Comparison of ENCODE assay signal across 15 mouse cellular contexts in genomic region chr1:75393846-75394245, GRCm38 (mm10). TPM values are rescaled to one million over a fixed set of nuclear protein-coding genes. Genes with fewer than 3 reads are reported as not detected.
DNase-seq lines count a peak whose midpoint lies in the region; ATAC-seq and TF ChIP-seq lines count a peak whose summit lies in the region.
"Had no signal": no experiment of that assay in that cellular context is flagged by ENCODE, and none has a peak within 500 bp of the region (broad histone marks: within the 10 kb centered on the region; RNA-seq: fewer than 3 reads in every experiment).

No protein-coding gene starts in this region.

- H3K27me3 ChIP-seq in embryonic facial prominence, embryonic 12.5 days: peaks cover 14% of the 10 kb centered on the region
- peaks cover 25% of the 10 kb centered on the region for H3K27me3 ChIP-seq in embryonic facial prominence, embryonic 10.5 days (replicated peaks; ENCODE audit: low read depth, poor library complexity, severe bottlenecking)
- H3K27me3 ChIP-seq in heart, embryonic 16.5 days (ENCODE audit: control insufficient read depth, insufficient read depth, low read length): peaks cover 2% of the 10 kb centered on the region
- H3K27me3 ChIP-seq in embryonic facial prominence, embryonic 15.5 days: peaks cover 12% of the 10 kb centered on the region
- H3K27me3 ChIP-seq in kidney, embryonic 16.5 days (ENCODE audit: insufficient read depth, low read length): peaks cover 8% of the 10 kb centered on the region; the same call in 1 of the 2 replicates

- WGBS in embryonic facial prominence, embryonic 12.5 days: 93% methylated on average over 3 of the region's 3 CpGs
- 90% methylated on average over 3 of the region's 3 CpGs for WGBS in embryonic facial prominence, embryonic 10.5 days
- WGBS in heart, embryonic 16.5 days: 90% methylated on average over 3 of the region's 3 CpGs
- WGBS in embryonic facial prominence, embryonic 15.5 days: 92% methylated on average over 3 of the region's 3 CpGs
- WGBS in olfactory bulb, adult 2 months: 94% methylated on average over 3 of the region's 3 CpGs
- WGBS in kidney, embryonic 16.5 days: 89% methylated on average over 3 of the region's 3 CpGs

- no peak overlapping the region for H3K4me3 ChIP-seq in embryonic facial prominence, embryonic 12.5 days
- no peak overlapping the region for H3K4me3 ChIP-seq in embryonic facial prominence, embryonic 10.5 days
- no peak overlapping the region for H3K4me3 ChIP-seq in heart, embryonic 16.5 days (ENCODE audit: low read length)
- H3K4me3 ChIP-seq in embryonic facial prominence, embryonic 15.5 days (replicated peaks): no peak overlapping the region
- H3K4me3 ChIP-seq in olfactory bulb, adult 2 months (ENCODE audit: insufficient read depth, low read depth, low read length): no peak overlapping the region
- H3K4me3 ChIP-seq in kidney, embryonic 16.5 days (ENCODE audit: low read length): no peak overlapping the region
- H3K4me3 ChIP-seq: hindbrain, embryonic 12.5 days; liver, embryonic 13.5 days; midbrain, embryonic 12.5 days had no signal

- no peaks in the 10 kb centered on the region for H3K9me3 ChIP-seq in embryonic facial prominence, embryonic 12.5 days
- H3K9me3 ChIP-seq in embryonic facial prominence, embryonic 10.5 days: no peaks in the 10 kb centered on the region
- H3K9me3 ChIP-seq in heart, embryonic 16.5 days (replicated peaks; ENCODE audit: control insufficient read depth, low read length): no peaks in the 10 kb centered on the region
- H3K9me3 ChIP-seq in embryonic facial prominence, embryonic 15.5 days (replicated peaks): no peaks in the 10 kb centered on the region
- H3K9me3 ChIP-seq in kidney, embryonic 16.5 days (ENCODE audit: low read length): no peaks in the 10 kb centered on the region
- H3K9me3 ChIP-seq: G1E; hindbrain, embryonic 12.5 days; liver, embryonic 13.5 days; midbrain, embryonic 12.5 days had no signal

- no peak overlapping the region for H3K4me2 ChIP-seq in embryonic facial prominence, embryonic 12.5 days (replicated peaks)
- H3K4me2 ChIP-seq in heart, embryonic 16.5 days (ENCODE audit: low read depth, low read length): peak overlapping the region; percentile 31; the same call in 1 of the 2 replicates
- no peak overlapping the region for H3K4me2 ChIP-seq in embryonic facial prominence, embryonic 15.5 days (replicated peaks)
- H3K4me2 ChIP-seq in kidney, embryonic 16.5 days (replicated peaks; ENCODE audit: low read depth, low read length): no peak overlapping the region
- H3K4me2 ChIP-seq: hindbrain, embryonic 12.5 days; liver, embryonic 13.5 days; midbrain, embryonic 12.5 days had no signal

- 0 out of 2 replicates have a peak, but pooled peaks cover 14% of the 10 kb centered on the region for H3K36me3 ChIP-seq in embryonic facial prominence, embryonic 12.5 days
- H3K36me3 ChIP-seq in embryonic facial prominence, embryonic 10.5 days (replicated peaks): peaks cover 70% of the 10 kb centered on the region
- H3K36me3 ChIP-seq in heart, embryonic 16.5 days (ENCODE audit: control insufficient read depth, insufficient read depth): peaks cover 24% of the 10 kb centered on the region
- H3K36me3 ChIP-seq in embryonic facial prominence, embryonic 15.5 days: 0 out of 2 replicates have a peak, but pooled peaks cover 16% of the 10 kb centered on the region
- H3K36me3 ChIP-seq in kidney, embryonic 16.5 days (ENCODE audit: insufficient read depth, low read length): peaks cover 8% of the 10 kb centered on the region; the same call in 1 of the 2 replicates
- H3K36me3 ChIP-seq: G1E; liver, embryonic 13.5 days; midbrain, embryonic 12.5 days had no signal

- TF ChIP-seq POLR2A in olfactory bulb, adult 2 months (IDR thresholded peaks at IDR 0.05; ENCODE audit: insufficient read depth, low read depth, low read length): no peak

- DNase-seq in embryonic facial prominence, embryonic 10.5 days (ENCODE audit: low spot score): no peak
- DNase-seq in heart, postnatal 25 days (ENCODE audit: low spot score): no peak
- no peak for DNase-seq in adrenal gland, adult 2 months
- DNase-seq: B cell, adult 2 months; kidney, adult 8-10 months; liver, embryonic 13.5 days had no signal

- H3K27ac ChIP-seq in embryonic facial prominence, embryonic 12.5 days: no peak overlapping the region
- H3K27ac ChIP-seq in embryonic facial prominence, embryonic 10.5 days (replicated peaks): no peak overlapping the region
- H3K27ac ChIP-seq in heart, embryonic 16.5 days (ENCODE audit: low read length): peak overlapping the region; percentile 96
- H3K27ac ChIP-seq in embryonic facial prominence, embryonic 15.5 days (replicated peaks): 0 out of 2 replicates have a peak overlapping the region, but pooled peaks have one; percentile 23
- peak overlapping the region; percentile 48 for H3K27ac ChIP-seq in olfactory bulb, adult 2 months (ENCODE audit: insufficient read depth, low read depth, low read length)
- H3K27ac ChIP-seq in kidney, embryonic 16.5 days (ENCODE audit: low read length): no peak overlapping the region
- H3K27ac ChIP-seq: hindbrain, embryonic 12.5 days; liver, embryonic 13.5 days; midbrain, embryonic 12.5 days had no signal

- peak overlapping the region; percentile 16; the same call in 1 of the 2 replicates for H3K9ac ChIP-seq in embryonic facial prominence, embryonic 12.5 days
- peak overlapping the region; percentile 62 for H3K9ac ChIP-seq in heart, embryonic 16.5 days (ENCODE audit: low read length)
- no peak overlapping the region for H3K9ac ChIP-seq in embryonic facial prominence, embryonic 15.5 days
- no peak overlapping the region for H3K9ac ChIP-seq in kidney, embryonic 16.5 days (replicated peaks; ENCODE audit: low read length)
- H3K9ac ChIP-seq: hindbrain, embryonic 12.5 days; liver, embryonic 13.5 days; midbrain, embryonic 12.5 days had no signal

- intact Hi-C loops in heart, postnatal 25 days (cut with DNase I): no loop called here

- ATAC-seq in embryonic facial prominence, embryonic 12.5 days (ENCODE audit: insufficient number of reproducible peaks, insufficient read depth, low FRiP score, low TSS enrichment): no peak
- ATAC-seq in heart, embryonic 16.5 days (replicated peaks; ENCODE audit: extremely low read depth, insufficient read depth, low FRiP score): no peak; the same call in 1 of the 2 replicates
- ATAC-seq in embryonic facial prominence, embryonic 15.5 days (ENCODE audit: insufficient number of reproducible peaks, low FRiP score, low TSS enrichment, low read depth): no peak
- ATAC-seq in kidney, embryonic 16.5 days (ENCODE audit: low FRiP score, low TSS enrichment): no peak

- no peak for TF ChIP-seq CTCF in olfactory bulb, adult 2 months (IDR thresholded peaks at IDR 0.05; ENCODE audit: insufficient read depth, low read depth, low read length)

- H3K4me1 ChIP-seq in embryonic facial prominence, embryonic 12.5 days: peaks cover 14% of the 10 kb centered on the region
- peaks cover 23% of the 10 kb centered on the region for H3K4me1 ChIP-seq in embryonic facial prominence, embryonic 10.5 days
- H3K4me1 ChIP-seq in heart, embryonic 16.5 days (ENCODE audit: control insufficient read depth, insufficient read depth, low read length): peaks cover 43% of the 10 kb centered on the region
- peaks cover 23% of the 10 kb centered on the region for H3K4me1 ChIP-seq in embryonic facial prominence, embryonic 15.5 days
- peaks cover 34% of the 10 kb centered on the region for H3K4me1 ChIP-seq in olfactory bulb, adult 2 months (ENCODE audit: control insufficient read depth, insufficient read depth, low read length)
- H3K4me1 ChIP-seq in kidney, embryonic 16.5 days (ENCODE audit: insufficient read depth, low read length): peaks cover 8% of the 10 kb centered on the region

RNA-seq across cellular contexts. Expression of gene Speg, which starts 18.7 kb away (rescaled TPM):
- 26.1 and 26.7 TPM in 2 replicates for polyA plus RNA-seq in embryonic facial prominence, embryonic 12.5 days (2016; fragmentation: Nextera tagmentation; extraction: Ambion mirVana)
- 30.2 and 30.6 TPM in 2 replicates for polyA plus RNA-seq in embryonic facial prominence, embryonic 10.5 days (2016; fragmentation: Nextera tagmentation; extraction: Ambion mirVana)
- polyA plus RNA-seq in heart, embryonic 16.5 days (2015; fragmentation: Nextera tagmentation; extraction: Ambion mirVana): 41.1 and 46.4 TPM in 2 replicates
- total RNA-seq in heart, postnatal 25 days (2021): 100 to 1,000 TPM; 141 to 144 TPM
- 16.5 and 18.6 TPM in 2 replicates for polyA plus RNA-seq in embryonic facial prominence, embryonic 15.5 days (2015; fragmentation: Nextera tagmentation; extraction: Ambion mirVana)
- not detected in 2 replicates for polyA plus RNA-seq in olfactory bulb, adult 2 months (2012; ENCODE audit: insufficient read depth, insufficient read length, low replicate concordance, missing spikeins)
- polyA plus RNA-seq in kidney, embryonic 16.5 days (2015; fragmentation: Nextera tagmentation; extraction: Ambion mirVana): 61.4 and 61.5 TPM in 2 replicates
- 10 to 100 TPM in 1 of 2 experiments, 1 to 10 TPM in 1; 9.9 to 15.2 TPM for total RNA-seq in adrenal gland, adult 2 months (2021)
- polyA plus RNA-seq in adrenal gland, adult 2 months (2012; rRNA removed): 56.5 and 93.7 TPM in 2 replicates

RNA-seq across cellular contexts. Expression of gene Des, which starts 33.7 kb away (rescaled TPM):
- polyA plus RNA-seq in embryonic facial prominence, embryonic 12.5 days (2016; fragmentation: Nextera tagmentation; extraction: Ambion mirVana): 15.9 and 20.1 TPM in 2 replicates
- 10.4 and 15.6 TPM in 2 replicates for polyA plus RNA-seq in embryonic facial prominence, embryonic 10.5 days (2016; fragmentation: Nextera tagmentation; extraction: Ambion mirVana)
- polyA plus RNA-seq in heart, embryonic 16.5 days (2015; fragmentation: Nextera tagmentation; extraction: Ambion mirVana): 469 and 480 TPM in 2 replicates
- total RNA-seq in heart, postnatal 25 days (2021): 1,000 to 10,000 TPM; 1,261 to 1,294 TPM
- polyA plus RNA-seq in embryonic facial prominence, embryonic 15.5 days (2015; fragmentation: Nextera tagmentation; extraction: Ambion mirVana): 112 and 140 TPM in 2 replicates
- polyA plus RNA-seq in olfactory bulb, adult 2 months (2012; ENCODE audit: insufficient read depth, insufficient read length, low replicate concordance, missing spikeins): not detected in 2 replicates
- polyA plus RNA-seq in kidney, embryonic 16.5 days (2015; fragmentation: Nextera tagmentation; extraction: Ambion mirVana): 41.6 and 53.6 TPM in 2 replicates
- total RNA-seq in adrenal gland, adult 2 months (2021): 10 to 100 TPM; 16.6 to 31.8 TPM
- 17.2 and 18.6 TPM in 2 replicates for polyA plus RNA-seq in adrenal gland, adult 2 months (2012; rRNA removed)

RNA-seq across cellular contexts. Expression of gene Gmppa, which starts 41.9 kb away (rescaled TPM):
- polyA plus RNA-seq in embryonic facial prominence, embryonic 12.5 days (2016; fragmentation: Nextera tagmentation; extraction: Ambion mirVana): 61.1 and 64.6 TPM in 2 replicates
- 57.1 and 61.3 TPM in 2 replicates for polyA plus RNA-seq in embryonic facial prominence, embryonic 10.5 days (2016; fragmentation: Nextera tagmentation; extraction: Ambion mirVana)
- 72.6 and 85.3 TPM in 2 replicates for polyA plus RNA-seq in heart, embryonic 16.5 days (2015; fragmentation: Nextera tagmentation; extraction: Ambion mirVana)
- total RNA-seq in heart, postnatal 25 days (2021): 10 to 100 TPM; 36.6 to 37.3 TPM
- polyA plus RNA-seq in embryonic facial prominence, embryonic 15.5 days (2015; fragmentation: Nextera tagmentation; extraction: Ambion mirVana): 103 and 104 TPM in 2 replicates
- not detected in 2 replicates for polyA plus RNA-seq in olfactory bulb, adult 2 months (2012; ENCODE audit: insufficient read depth, insufficient read length, low replicate concordance, missing spikeins)
- 91.4 and 91.6 TPM in 2 replicates for polyA plus RNA-seq in kidney, embryonic 16.5 days (2015; fragmentation: Nextera tagmentation; extraction: Ambion mirVana)
- total RNA-seq in adrenal gland, adult 2 months (2021): 10 to 100 TPM; 69.1 to 77.7 TPM
- polyA plus RNA-seq in adrenal gland, adult 2 months (2012; rRNA removed): 137 and 189 TPM in 2 replicates

RNA-seq across cellular contexts. Expression of gene Asic4, which starts 56.4 kb away (rescaled TPM):
- polyA plus RNA-seq in embryonic facial prominence, embryonic 12.5 days (2016; fragmentation: Nextera tagmentation; extraction: Ambion mirVana): 0.64 and 0.76 TPM in 2 replicates
- 2.1 and 2.4 TPM in 2 replicates for polyA plus RNA-seq in embryonic facial prominence, embryonic 10.5 days (2016; fragmentation: Nextera tagmentation; extraction: Ambion mirVana)
- 0.08 and 0.27 TPM in 2 replicates for polyA plus RNA-seq in heart, embryonic 16.5 days (2015; fragmentation: Nextera tagmentation; extraction: Ambion mirVana)
- total RNA-seq in heart, postnatal 25 days (2021): not detected
- polyA plus RNA-seq in embryonic facial prominence, embryonic 15.5 days (2015; fragmentation: Nextera tagmentation; extraction: Ambion mirVana): 0.65 and 0.84 TPM in 2 replicates
- not detected in 2 replicates for polyA plus RNA-seq in olfactory bulb, adult 2 months (2012; ENCODE audit: insufficient read depth, insufficient read length, low replicate concordance, missing spikeins)
- 1.00 and 1.5 TPM in 2 replicates for polyA plus RNA-seq in kidney, embryonic 16.5 days (2015; fragmentation: Nextera tagmentation; extraction: Ambion mirVana)
- total RNA-seq in adrenal gland, adult 2 months (2021): 1 to 10 TPM; 3.7 to 6.8 TPM
- 9.5 and 13.6 TPM in 2 replicates for polyA plus RNA-seq in adrenal gland, adult 2 months (2012; rRNA removed)
- polyA plus RNA-seq: thymus, postnatal 0 days had no signal

Comparison
In these comparisons a context has a peak if more than half of its experiments do, and no peak if none do; other contexts are left out.
1. H3K27ac ChIP-seq: peak in heart, embryonic 16.5 days (single experiment), embryonic facial prominence, embryonic 15.5 days (single experiment) and olfactory bulb, adult 2 months (single experiment); none in embryonic facial prominence, embryonic 12.5 days (single experiment), embryonic facial prominence, embryonic 10.5 days (single experiment) and kidney, embryonic 16.5 days (single experiment).
2. H3K9ac ChIP-seq: peak in embryonic facial prominence, embryonic 12.5 days (single experiment) and heart, embryonic 16.5 days (single experiment); none in embryonic facial prominence, embryonic 15.5 days (single experiment) and kidney, embryonic 16.5 days (single experiment).
3. RNA of gene Speg, which starts 18.7 kb away (polyA plus RNA-seq): 61.4 to 61.5 TPM in kidney, embryonic 16.5 days, 56.5 to 93.7 TPM in adrenal gland, adult 2 months, 41.1 to 46.4 TPM in heart, embryonic 16.5 days, 30.2 to 30.6 TPM in embryonic facial prominence, embryonic 10.5 days, 26.1 to 26.7 TPM in embryonic facial prominence, embryonic 12.5 days and 16.5 to 18.6 TPM in embryonic facial prominence, embryonic 15.5 days; not detected in olfactory bulb, adult 2 months; every median in the first group is over 10 times any median in the second.
4. RNA of gene Des, which starts 33.7 kb away (polyA plus RNA-seq): 469 to 480 TPM in heart, embryonic 16.5 days, 112 to 140 TPM in embryonic facial prominence, embryonic 15.5 days, 41.6 to 53.6 TPM in kidney, embryonic 16.5 days, 15.9 to 20.1 TPM in embryonic facial prominence, embryonic 12.5 days, 17.2 to 18.6 TPM in adrenal gland, adult 2 months and 10.4 to 15.6 TPM in embryonic facial prominence, embryonic 10.5 days; not detected in olfactory bulb, adult 2 months; every median in the first group is over 10 times any median in the second.
5. RNA of gene Gmppa, which starts 41.9 kb away (polyA plus RNA-seq): 137 to 189 TPM in adrenal gland, adult 2 months, 103 to 104 TPM in embryonic facial prominence, embryonic 15.5 days, 91.4 to 91.6 TPM in kidney, embryonic 16.5 days, 72.6 to 85.3 TPM in heart, embryonic 16.5 days, 61.1 to 64.6 TPM in embryonic facial prominence, embryonic 12.5 days and 57.1 to 61.3 TPM in embryonic facial prominence, embryonic 10.5 days; not detected in olfactory bulb, adult 2 months; every median in the first group is over 10 times any median in the second.